Comparison of ENCODE assay signal across 9 mouse cellular contexts in the genomic region with DNA sequence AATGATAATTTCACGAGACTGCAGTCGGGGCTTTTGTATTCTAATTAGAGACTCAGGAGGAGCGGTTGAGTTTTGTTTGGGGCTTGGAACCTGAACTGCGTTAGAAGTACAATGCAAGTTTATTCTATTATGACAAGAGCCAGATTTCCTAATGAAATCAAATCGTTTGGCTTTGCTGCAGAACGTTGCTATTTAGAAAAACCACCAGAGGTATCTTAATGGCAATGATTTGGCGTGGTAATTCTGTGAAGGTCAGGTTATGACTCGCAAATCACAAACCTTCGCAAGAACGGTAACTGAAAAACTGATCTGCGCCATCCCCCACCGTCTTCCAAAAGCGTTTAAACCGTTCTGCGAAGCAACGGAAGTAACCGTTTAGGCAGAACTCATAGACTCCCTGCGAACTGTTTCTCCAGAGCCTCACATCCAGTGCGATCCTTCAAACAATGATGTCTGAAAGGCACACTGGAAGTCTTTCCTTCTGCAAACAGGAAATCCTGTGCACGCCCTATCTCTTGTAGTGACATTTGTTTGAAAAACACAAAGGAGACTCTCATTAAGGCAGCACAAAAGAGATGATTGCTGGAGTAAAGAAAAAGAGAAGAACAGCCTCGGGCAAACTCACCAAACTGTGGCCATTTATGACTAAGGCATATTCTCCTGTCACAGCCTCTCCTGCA.
DNase-seq lines count a peak whose midpoint lies in the region; ATAC-seq and TF ChIP-seq lines count a peak whose summit lies in the region.
"Had no signal": no experiment of that assay in that cellular context is flagged by ENCODE, and none has a peak within 500 bp of the region (broad histone marks: within the 10 kb centered on the region; RNA-seq: fewer than 3 reads in every experiment).

No protein-coding gene starts in this region.

- no peak for TF ChIP-seq CTCF in forebrain, postnatal 0 days (IDR thresholded peaks at IDR 0.05; ENCODE audit: low read depth)
- no peak for TF ChIP-seq CTCF in heart, postnatal 0 days (IDR thresholded peaks at IDR 0.05; ENCODE audit: low read depth)
- TF ChIP-seq CTCF in small intestine, adult 2 months (IDR thresholded peaks at IDR 0.05; ENCODE audit: extremely low read depth, insufficient read length, insufficient replicate concordance, low read depth, low read length): no peak

- no peaks in the 10 kb centered on the region for H3K9me3 ChIP-seq in forebrain, postnatal 0 days (ENCODE audit: low read length)
- no peaks in the 10 kb centered on the region for H3K9me3 ChIP-seq in forebrain, embryonic 12.5 days
- H3K9me3 ChIP-seq in lung, embryonic 15.5 days: no peaks in the 10 kb centered on the region
- H3K9me3 ChIP-seq in heart, postnatal 0 days (replicated peaks; ENCODE audit: control insufficient read depth, low read length): no peaks in the 10 kb centered on the region
- H3K9me3 ChIP-seq: limb, embryonic 13.5 days had no signal

- no peaks in the 10 kb centered on the region for H3K36me3 ChIP-seq in forebrain, postnatal 0 days (ENCODE audit: insufficient read depth)
- H3K36me3 ChIP-seq in forebrain, embryonic 12.5 days (replicated peaks): no peaks in the 10 kb centered on the region
- no peaks in the 10 kb centered on the region for H3K36me3 ChIP-seq in lung, embryonic 15.5 days
- H3K36me3 ChIP-seq in heart, postnatal 0 days (replicated peaks; ENCODE audit: control insufficient read depth, insufficient read depth, low read length): no peaks in the 10 kb centered on the region
- no peaks in the 10 kb centered on the region for H3K36me3 ChIP-seq in small intestine, adult 2 months (ENCODE audit: control insufficient read depth, insufficient read depth, low read length)
- H3K36me3 ChIP-seq: limb, embryonic 13.5 days had no signal

- peak; percentile 5 for DNase-seq in forebrain, postnatal 0 days
- no peak for DNase-seq in lung, adult 18-20 months
- DNase-seq in heart, postnatal 0 days (ENCODE audit: low spot score): peak; percentile 34
- DNase-seq in spleen, postnatal 10 days (ENCODE audit: low spot score in 2 of 2): no peak
- no peak for DNase-seq in adrenal gland, postnatal 36 days

- no peak overlapping the region for H3K27ac ChIP-seq in forebrain, postnatal 0 days (ENCODE audit: low read depth, low read length)
- no peak overlapping the region for H3K27ac ChIP-seq in forebrain, embryonic 12.5 days
- peak overlapping the region; percentile 69 for H3K27ac ChIP-seq in lung, embryonic 15.5 days
- H3K27ac ChIP-seq in heart, postnatal 0 days (ENCODE audit: low read depth): peak overlapping the region; percentile 39
- peak overlapping the region; percentile 32; the same call in 1 of the 2 replicates for H3K27ac ChIP-seq in small intestine, adult 2 months (ENCODE audit: insufficient read depth, low read depth, low read length)

- no peaks in the 10 kb centered on the region for H3K4me1 ChIP-seq in forebrain, postnatal 0 days (ENCODE audit: insufficient read depth)
- H3K4me1 ChIP-seq in forebrain, embryonic 12.5 days: peaks cover 10% of the 10 kb centered on the region
- H3K4me1 ChIP-seq in lung, embryonic 15.5 days: peaks cover 15% of the 10 kb centered on the region
- H3K4me1 ChIP-seq in heart, postnatal 0 days (ENCODE audit: control insufficient read depth, insufficient read depth): no peaks in the 10 kb centered on the region
- no peaks in the 10 kb centered on the region for H3K4me1 ChIP-seq in small intestine, adult 2 months (ENCODE audit: control insufficient read depth, insufficient read depth, insufficient read length, low read length)

- ATAC-seq in forebrain, postnatal 0 days: no peak
- no peak for ATAC-seq in forebrain, embryonic 12.5 days (ENCODE audit: low FRiP score)
- no peak for ATAC-seq in lung, embryonic 15.5 days (ENCODE audit: borderline replicate concordance, extremely low read depth, low FRiP score, low TSS enrichment)
- ATAC-seq in heart, postnatal 0 days (ENCODE audit: insufficient read depth, low read depth): no peak

- no peak for TF ChIP-seq EP300 in heart, postnatal 0 days (IDR thresholded peaks at IDR 0.05; ENCODE audit: low read depth)

- no peak for TF ChIP-seq POLR2A in small intestine, adult 2 months (IDR thresholded peaks at IDR 0.05; ENCODE audit: low read depth, low read length)

- no peak overlapping the region for H3K4me3 ChIP-seq in forebrain, postnatal 0 days (ENCODE audit: low read depth, low read length)
- no peak overlapping the region for H3K4me3 ChIP-seq in forebrain, embryonic 12.5 days (replicated peaks)
- H3K4me3 ChIP-seq in lung, embryonic 15.5 days: no peak overlapping the region
- no peak overlapping the region for H3K4me3 ChIP-seq in heart, postnatal 0 days (ENCODE audit: low read depth, low read length)
- H3K4me3 ChIP-seq in small intestine, adult 2 months (ENCODE audit: low read depth, low read length): no peak overlapping the region
- H3K4me3 ChIP-seq: limb, embryonic 13.5 days had no signal

- WGBS in forebrain, postnatal 0 days: 43% methylated on average over 21 of the region's 21 CpGs
- WGBS in forebrain, embryonic 12.5 days: 47% methylated on average over 21 of the region's 21 CpGs
- WGBS in lung, embryonic 15.5 days: 57% methylated on average over 21 of the region's 21 CpGs
- 63% methylated on average over 21 of the region's 21 CpGs for WGBS in heart, postnatal 0 days
- WGBS in small intestine, adult 2 months: 70% methylated on average over 21 of the region's 21 CpGs

- H3K27me3 ChIP-seq in forebrain, postnatal 0 days (ENCODE audit: insufficient read depth, low read length): no peaks in the 10 kb centered on the region
- H3K27me3 ChIP-seq in forebrain, embryonic 12.5 days: no peaks in the 10 kb centered on the region
- H3K27me3 ChIP-seq in lung, embryonic 15.5 days: no peaks in the 10 kb centered on the region
- H3K27me3 ChIP-seq in heart, postnatal 0 days (ENCODE audit: control insufficient read depth, insufficient read depth, low read length): no peaks in the 10 kb centered on the region
- no peaks in the 10 kb centered on the region for H3K27me3 ChIP-seq in small intestine, adult 2 months (ENCODE audit: control insufficient read depth, insufficient read depth, low read length)
- H3K27me3 ChIP-seq: limb, embryonic 13.5 days had no signal

- no peak overlapping the region for H3K9ac ChIP-seq in forebrain, postnatal 0 days
- H3K9ac ChIP-seq in forebrain, embryonic 12.5 days: no peak overlapping the region
- H3K9ac ChIP-seq in lung, embryonic 15.5 days: no peak overlapping the region
- no peak overlapping the region for H3K9ac ChIP-seq in heart, postnatal 0 days (replicated peaks; ENCODE audit: low read depth, low read length)
- H3K9ac ChIP-seq: limb, embryonic 13.5 days had no signal

- H3K4me2 ChIP-seq in forebrain, postnatal 0 days (ENCODE audit: low read depth): no peak overlapping the region
- no peak overlapping the region for H3K4me2 ChIP-seq in forebrain, embryonic 12.5 days
- H3K4me2 ChIP-seq in lung, embryonic 15.5 days: no peak overlapping the region
- H3K4me2 ChIP-seq in heart, postnatal 0 days (ENCODE audit: low read depth, low read length): peak overlapping the region; percentile 14
- H3K4me2 ChIP-seq: limb, embryonic 13.5 days had no signal

Comparison
In these comparisons a context has a peak if more than half of its experiments do, and no peak if none do; other contexts are left out.
1. DNase-seq: peak in forebrain, postnatal 0 days (single experiment) and heart, postnatal 0 days (single experiment); none in lung, adult 18-20 months (0 of 2), spleen, postnatal 10 days (0 of 2) and adrenal gland, postnatal 36 days (0 of 2).
2. H3K27ac ChIP-seq: peak in lung, embryonic 15.5 days (single experiment), heart, postnatal 0 days (single experiment) and small intestine, adult 2 months (single experiment); none in forebrain, postnatal 0 days (single experiment) and forebrain, embryonic 12.5 days (single experiment).